Mouse (Mus musculus) stomach, adult 2 months (tissue): ENCODE data around the gene Hist1h3e. TPM values are rescaled to one million over a fixed set of nuclear protein-coding genes. Genes with fewer than 3 reads are reported as not detected.

Source experiments
- polyA plus RNA-seq: library from polyadenylated mRNA; depleted of rRNA; stranded (reverse); fragments of >200 nt; gene quantifications from 2 replicates; pipeline ENCODE4 v1.2.3, GENCODE M21; 2012; rRNA removed

The Hist1h3e gene
- polyA plus RNA-seq: 13.8 and 14.4 TPM in 2 replicates

DNA sequence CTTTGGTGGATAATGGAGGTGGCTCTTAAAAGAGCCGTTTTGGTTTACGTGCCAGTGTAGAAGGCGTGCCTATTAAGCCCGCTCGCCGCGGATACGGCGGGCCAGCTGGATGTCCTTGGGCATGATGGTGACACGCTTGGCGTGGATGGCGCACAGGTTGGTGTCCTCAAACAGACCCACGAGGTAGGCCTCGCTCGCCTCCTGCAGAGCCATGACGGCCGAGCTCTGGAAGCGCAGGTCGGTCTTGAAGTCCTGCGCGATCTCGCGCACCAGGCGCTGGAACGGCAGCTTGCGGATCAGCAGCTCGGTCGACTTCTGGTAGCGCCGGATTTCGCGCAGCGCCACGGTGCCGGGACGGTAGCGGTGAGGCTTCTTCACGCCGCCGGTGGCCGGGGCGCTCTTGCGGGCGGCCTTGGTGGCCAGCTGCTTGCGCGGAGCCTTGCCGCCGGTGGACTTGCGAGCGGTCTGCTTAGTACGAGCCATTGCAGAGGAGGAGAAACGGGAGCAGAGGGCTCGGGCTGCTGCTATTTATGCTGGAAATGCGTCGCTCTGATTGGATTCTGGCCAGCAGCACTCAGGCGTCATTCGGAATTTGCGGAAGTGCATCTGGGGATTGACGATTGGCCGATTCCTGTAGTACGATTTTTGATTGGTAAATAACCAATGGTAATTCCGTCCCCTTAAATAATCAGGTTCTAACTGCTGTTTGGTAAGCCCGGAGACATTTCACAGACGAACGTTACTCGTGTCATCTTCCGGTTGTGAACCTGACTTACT is at the start of gene Hist1h3e:
Hist1h3e (minus strand) TSS at position 487 of the 777 bp plus-strand sequence.

DNA sequence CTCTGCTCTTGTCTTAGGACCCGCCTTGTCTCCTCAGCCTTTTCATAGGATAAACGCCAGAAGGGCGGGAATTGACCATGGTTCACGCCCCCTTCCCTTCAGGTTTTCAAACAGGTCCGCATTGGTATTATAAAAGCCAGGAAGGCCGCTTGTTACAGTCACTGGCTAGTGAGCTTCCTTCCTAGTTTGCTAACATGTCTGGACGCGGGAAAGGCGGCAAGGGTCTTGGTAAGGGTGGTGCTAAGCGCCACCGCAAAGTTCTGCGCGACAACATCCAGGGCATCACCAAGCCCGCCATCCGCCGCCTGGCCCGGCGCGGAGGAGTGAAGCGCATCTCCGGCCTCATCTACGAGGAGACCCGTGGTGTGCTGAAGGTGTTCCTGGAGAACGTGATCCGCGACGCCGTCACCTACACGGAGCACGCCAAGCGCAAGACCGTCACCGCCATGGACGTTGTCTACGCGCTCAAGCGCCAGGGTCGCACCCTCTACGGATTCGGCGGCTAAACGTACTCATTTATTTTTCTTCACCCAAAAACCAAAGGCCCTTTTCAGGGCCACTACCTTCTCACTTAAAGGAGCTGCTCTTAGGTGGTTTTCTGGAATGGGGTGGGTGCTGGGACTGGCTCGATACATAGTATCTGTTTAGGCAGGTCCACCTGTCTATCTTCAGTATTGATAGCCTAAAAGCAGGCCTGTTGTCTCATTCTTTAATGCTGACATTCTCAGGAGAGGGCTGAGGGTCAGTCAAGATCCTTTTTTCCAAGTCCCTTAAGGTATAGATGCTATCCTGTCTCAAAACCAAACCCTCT is 19.4 kb upstream of the Hist1h3e start, which contains the start of gene Hist1h4d:
Hist1h4d (plus strand) TSS at position 191 of the 811 bp plus-strand sequence.

DNA sequence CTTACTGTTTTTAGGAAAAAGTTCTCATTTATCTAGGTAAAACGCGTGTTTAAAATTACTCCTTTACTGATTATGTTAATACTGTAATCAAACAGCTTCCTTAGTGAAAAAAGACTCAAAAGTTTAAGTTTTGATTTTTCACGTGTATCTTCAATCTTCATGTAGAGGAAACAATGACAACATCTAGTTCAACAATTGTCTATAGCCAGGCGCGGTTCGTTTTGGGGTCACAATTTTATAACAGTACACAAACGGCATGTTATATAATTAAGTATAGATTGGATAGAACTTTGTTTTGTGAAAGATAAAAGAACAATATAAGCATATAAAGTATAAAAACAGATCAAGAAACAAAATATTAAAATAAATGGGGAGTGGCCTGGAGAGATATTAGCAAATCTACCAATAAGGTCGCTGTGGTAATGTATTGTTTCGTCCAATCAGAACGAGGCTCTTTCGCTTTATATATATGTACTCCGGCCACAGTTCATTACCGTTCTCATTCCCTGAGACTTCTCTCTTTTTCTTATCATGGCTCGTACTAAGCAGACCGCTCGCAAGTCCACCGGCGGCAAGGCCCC is 13.2 kb upstream of the Hist1h3e start, which contains the start of gene Hist1h3d:
Hist1h3d (plus strand) TSS at position 493 of the 581 bp plus-strand sequence.

DNA sequence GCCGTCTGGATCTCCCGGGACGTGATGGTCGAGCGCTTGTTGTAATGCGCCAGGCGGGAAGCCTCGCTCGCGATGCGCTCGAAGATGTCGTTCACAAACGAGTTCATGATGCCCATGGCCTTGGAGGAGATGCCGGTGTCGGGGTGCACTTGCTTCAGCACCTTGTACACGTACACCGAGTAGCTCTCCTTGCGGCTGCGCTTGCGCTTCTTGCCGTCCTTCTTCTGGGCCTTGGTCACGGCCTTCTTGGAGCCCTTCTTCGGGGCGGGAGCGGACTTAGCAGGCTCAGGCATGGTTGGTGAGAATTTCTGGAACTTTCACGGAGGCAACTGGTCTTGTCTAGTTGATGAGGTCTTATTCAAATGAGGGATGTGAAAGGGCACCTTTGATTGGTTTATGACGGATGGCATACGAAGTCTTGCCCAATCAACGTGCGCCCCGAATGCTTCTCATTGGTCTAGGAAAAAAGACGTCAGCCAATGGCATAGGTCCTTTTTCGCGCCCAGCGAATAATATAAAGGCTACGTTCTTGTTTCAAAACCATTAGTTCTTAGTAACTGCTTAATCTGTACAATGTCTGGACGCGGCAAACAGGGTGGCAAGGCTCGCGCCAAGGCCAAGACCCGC is 11.8 kb upstream of the Hist1h3e start, which contains the start of the genes Hist1h2bf and Hist1h2ad:
Hist1h2bf (minus strand) TSS at position 299 of the 627 bp plus-strand sequence.
Hist1h2ad (plus strand) TSS at position 484 of the 627 bp plus-strand sequence.

DNA sequence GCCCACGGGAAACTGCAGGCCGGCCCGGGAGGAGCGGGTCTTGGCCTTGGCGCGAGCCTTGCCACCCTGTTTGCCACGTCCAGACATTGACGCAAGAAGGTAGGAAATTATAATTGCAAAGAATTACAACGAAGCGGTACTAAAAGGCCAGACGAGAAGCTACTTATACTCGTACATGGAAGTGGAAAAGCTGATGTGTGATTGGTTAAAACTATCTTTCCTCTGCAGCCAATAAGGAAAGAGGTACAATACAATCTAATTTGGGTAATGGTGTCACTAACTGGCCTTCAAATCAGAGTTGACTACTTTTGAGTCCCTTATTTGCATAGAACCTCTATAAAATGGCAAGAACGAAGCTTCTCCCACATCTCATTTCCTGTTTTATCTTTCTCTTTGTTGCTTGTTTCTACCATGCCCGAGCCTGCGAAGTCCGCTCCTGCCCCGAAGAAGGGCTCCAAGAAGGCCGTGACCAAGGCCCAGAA is 8.9 kb upstream of the Hist1h3e start, which contains the start of the genes Hist1h2ae and Hist1h2bg:
Hist1h2ae (minus strand) TSS at position 199 of the 482 bp plus-strand sequence.
Hist1h2bg (plus strand) TSS at position 375 of the 482 bp plus-strand sequence.

DNA sequence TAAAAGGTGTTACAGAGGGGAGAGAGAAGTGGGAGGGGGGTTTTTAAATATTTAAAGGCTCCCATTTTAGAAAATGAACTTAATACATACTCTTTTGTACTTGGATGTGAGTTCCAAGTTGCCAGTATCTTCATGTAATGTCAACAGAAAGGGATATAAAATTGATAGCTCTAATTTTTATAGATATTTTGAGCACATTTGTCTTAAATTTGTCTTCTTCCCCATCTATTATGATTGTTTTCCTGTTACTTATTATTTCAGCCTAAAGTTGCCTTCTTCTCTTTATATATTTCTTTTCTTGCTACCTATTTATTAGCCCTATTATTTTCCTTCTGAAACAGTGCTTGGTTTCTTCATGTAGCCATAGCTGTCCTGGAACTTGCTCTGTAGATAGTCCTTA is 9.2 kb downstream of the Hist1h3e start, which contains the start of gene Hist1h1d:
Hist1h1d (plus strand) TSS at position 301 of the 400 bp plus-strand sequence.

DNA sequence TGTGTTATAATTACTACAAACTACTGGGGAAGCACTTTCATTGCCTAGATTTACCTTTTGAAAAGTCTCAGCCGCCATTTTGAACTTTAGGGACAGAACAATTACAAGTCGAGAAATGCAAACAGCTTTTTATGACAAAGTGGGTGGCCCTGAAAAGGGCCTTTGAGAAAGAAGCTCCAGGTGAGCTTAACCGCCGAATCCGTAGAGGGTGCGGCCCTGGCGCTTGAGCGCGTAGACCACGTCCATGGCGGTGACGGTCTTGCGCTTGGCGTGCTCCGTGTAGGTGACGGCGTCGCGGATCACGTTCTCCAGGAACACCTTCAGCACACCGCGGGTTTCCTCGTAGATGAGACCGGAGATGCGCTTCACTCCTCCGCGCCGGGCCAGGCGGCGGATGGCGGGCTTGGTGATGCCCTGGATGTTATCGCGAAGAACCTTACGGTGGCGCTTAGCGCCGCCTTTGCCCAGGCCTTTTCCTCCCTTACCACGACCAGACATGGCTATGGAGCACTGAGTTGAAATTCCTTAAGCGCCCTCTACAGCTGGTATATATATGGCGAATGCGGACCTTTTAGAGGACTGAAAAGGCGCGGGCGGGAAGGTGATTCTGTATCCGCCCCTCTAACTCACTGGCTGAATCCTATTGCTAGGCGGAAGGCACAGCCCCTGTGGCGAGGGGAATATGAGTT is 10.9 kb downstream of the Hist1h3e start, which contains the start of gene Hist1h4f:
Hist1h4f (minus strand) TSS at position 503 of the 689 bp plus-strand sequence.

DNA sequence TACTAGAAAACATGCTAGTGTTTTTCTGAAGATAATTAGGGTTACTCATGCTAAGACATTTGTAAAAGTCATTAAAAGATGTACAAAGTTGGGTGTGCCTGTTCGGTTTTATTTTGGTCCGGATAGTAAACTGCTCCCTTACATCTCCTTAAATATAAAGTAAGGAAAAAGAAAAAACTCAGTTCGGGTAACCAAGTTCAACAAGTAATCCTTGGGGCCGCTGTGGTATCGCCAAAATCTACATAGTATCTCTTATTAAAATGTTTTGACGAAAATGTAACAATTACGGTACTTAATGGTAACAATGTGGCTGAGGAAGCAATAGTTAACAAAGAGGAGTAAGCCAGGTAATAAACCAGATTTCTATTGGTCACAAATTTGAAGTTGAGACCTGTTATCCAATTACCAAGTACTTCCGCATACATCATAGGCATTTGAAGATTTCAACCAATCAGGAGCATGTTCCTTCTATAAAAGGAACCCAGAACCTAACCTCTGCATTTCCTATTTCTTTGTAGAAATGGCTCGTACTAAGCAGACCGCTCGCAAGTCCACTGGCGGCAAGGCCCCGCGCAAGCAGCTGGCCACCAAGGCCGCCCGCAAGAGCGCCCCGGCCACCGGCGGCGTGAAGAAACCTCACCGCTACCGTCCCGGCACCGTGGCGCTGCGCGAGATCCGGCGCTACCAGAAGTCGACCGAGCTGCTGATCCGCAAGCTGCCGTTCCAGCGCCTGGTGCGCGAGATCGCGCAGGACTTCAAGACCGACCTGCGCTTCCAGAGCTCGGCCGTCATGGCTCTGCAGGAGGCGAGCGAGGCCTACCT is 18.0 kb downstream of the Hist1h3e start, which contains the start of gene Hist1h3f:
Hist1h3f (plus strand) TSS at position 88 of the 822 bp plus-strand sequence.

DNA sequence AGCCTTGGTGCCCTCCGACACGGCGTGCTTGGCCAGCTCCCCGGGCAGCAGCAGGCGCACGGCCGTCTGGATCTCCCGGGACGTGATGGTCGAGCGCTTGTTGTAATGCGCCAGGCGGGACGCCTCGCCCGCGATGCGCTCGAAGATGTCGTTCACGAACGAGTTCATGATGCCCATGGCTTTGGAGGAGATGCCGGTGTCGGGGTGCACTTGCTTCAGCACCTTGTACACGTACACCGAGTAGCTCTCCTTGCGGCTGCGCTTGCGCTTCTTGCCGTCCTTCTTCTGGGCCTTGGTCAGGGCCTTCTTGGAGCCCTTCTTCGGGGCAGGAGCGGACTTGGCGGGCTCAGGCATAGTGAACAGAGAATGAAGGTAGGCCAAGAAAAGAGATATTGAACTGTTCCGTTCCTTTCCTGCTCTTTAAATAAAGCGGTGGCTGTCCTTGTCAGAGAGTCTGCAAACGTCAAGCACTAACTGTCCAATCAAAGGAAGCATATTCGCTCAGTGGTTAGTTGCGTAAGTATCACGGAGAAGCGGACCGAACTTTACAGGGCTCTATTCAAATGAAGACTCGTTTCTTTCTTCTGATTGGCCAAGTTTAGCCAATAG is 19.1 kb downstream of the Hist1h3e start, which contains the start of gene Hist1h2bh:
Hist1h2bh (minus strand) TSS at position 394 of the 609 bp plus-strand sequence.

DNA sequence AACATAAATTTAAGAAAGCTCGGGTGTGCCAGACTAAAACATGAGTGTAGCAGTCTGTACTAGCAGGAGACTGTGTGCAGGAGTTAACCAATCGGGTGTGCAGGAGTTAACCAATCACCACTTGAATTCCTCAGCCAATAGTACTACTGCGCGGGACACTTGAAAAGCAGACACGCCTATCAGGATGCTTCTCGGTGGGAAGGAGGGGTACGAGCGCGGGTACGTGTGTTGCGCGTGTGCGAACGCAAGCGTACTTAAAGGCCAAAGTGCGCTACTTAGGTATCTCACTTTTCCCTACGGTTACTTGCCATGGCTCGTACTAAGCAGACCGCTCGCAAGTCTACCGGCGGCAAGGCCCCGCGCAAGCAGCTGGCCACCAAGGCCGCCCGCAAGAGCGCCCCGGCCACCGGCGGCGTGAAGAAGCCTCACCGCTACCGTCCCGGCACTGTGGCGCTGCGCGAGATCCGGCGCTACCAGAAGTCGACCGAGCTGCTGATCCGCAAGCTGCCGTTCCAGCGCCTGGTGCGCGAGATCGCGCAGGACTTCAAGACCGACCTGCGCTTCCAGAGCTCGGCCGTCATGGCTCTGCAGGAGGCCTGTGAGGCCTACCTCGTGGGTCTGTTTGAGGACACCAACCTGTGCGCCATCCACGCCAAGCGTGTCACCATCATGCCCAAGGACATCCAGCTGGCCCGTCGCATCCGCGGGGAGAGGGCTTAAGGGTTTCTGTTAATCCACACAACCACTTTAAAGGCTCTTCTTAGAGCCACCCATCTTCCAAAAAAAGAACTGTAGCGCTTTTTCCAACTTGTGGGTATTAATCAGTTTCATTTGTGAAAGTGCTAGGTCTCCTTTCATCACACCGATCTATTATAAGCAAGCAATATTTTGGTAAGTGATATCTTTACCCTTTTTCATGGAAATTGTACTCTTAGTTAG is 26.8 kb downstream of the Hist1h3e start, which contains the start of gene Hist1h3g:
Hist1h3g (plus strand) TSS at position 286 of the 939 bp plus-strand sequence.

DNA sequence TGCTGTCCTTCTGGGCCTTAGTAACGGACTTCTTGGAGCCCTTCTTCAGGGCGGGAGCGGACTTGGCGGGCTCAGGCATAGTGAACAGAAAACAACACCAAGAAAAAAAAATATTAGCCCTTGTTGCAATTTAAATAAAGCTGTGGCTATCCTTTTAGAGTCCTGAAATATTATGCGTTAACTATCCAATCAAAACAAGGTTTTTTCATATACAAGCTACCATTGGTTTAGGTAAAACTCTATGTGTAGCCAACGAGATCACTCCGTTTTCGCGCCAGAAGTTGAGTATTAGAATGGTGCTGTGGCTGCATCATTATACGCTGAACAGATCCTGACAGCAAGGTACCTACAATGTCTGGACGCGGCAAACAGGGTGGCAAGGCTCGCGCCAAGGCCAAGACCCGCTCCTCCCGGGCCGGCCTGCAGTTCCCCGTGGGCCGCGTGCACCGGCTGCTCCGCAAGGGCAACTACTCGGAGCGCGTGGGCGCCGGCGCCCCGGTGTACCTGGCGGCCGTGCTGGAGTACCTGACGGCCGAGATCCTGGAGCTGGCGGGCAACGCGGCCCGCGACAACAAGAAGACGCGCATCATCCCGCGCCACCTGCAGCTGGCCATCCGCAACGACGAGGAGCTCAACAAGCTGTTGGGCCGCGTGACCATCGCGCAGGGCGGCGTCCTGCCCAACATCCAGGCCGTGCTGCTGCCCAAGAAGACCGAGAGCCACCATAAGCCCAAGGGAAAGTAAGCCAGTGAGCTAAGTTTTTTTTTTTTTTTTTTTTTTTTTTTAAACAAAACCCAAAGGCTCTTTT is 28.4 kb downstream of the Hist1h3e start, which contains the start of gene Hist1h2af:
Hist1h2af (plus strand) TSS at position 347 of the 808 bp plus-strand sequence.

DNA sequence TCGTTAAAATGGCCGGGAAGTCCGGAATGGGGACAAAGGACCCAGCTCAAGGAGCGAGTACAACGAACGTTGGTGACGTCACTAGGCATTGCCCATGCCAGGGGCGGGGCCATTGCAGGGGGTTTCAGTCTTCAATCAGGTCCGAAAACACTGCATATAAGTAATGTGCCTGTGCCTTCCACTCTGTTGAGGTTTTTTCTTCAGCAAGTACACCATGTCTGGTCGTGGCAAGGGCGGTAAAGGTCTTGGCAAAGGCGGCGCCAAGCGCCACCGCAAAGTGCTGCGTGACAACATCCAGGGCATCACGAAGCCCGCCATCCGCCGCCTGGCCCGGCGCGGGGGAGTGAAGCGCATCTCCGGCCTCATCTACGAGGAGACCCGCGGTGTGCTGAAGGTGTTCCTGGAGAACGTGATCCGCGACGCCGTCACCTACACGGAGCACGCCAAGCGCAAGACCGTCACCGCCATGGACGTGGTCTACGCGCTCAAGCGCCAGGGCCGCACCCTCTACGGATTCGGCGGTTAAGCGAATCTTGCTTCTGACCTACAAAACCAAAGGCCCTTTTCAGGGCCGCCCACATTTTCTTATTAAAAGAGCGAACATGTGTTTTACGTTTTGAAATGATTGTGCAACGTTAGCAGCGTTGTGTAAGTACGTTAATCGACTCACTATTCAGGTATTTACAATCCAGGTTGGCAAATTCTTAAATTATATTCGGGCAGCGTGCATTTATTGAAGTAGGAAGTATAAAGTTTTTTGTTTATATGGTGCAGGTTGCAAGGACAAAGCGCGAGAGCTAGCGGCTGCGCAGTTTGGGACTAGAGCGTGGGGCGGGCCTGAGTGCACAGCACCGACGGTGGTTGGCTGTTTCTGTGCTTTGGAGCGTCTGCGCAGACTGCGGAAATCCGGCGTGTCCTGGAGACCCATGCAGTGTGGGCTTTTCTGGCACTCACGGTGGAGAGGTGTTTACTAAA is 31.0 kb downstream of the Hist1h3e start, which contains the start of gene Hist1h4h:
Hist1h4h (plus strand) TSS at position 150 of the 975 bp plus-strand sequence.

